Mouse (Mus musculus) limb, embryonic 14.5 days (tissue): Measurements from ENCODE around the gene Fis1. TPM values are rescaled to one million over a fixed set of nuclear protein-coding genes. Genes with fewer than 3 reads are reported as not detected.

Experiments used
- ATAC-seq: fragments of 200-750 bp; cut with Nextera tagmentation; 2 replicates; pipeline ENCODE4 v1.8.0; 2017; ENCODE audit warnings: low read depth, moderate number of reproducible peaks, moderate TSS enrichment; ENCODE audit not compliant: low FRiP score
- DNase-seq: peaks from one replicate; pipeline ENCODE4 v3.0.0-alpha.2; 2015; ENCODE audit warnings: low spot score
- H3K27ac ChIP-seq: fragments of 300-500 bp; sonication (generic); replicated peaks from 2 replicates; pipeline ENCODE4 v1.5.1; 2014; ENCODE audit warnings: low read depth, mild to moderate bottlenecking, low read length, moderate library complexity, mixed read lengths
- H3K27me3 ChIP-seq: fragments of 300-500 bp; sonication (generic); 2 replicates; pipeline ENCODE4 v1.6.1; 2014; ENCODE audit warnings: low read length, mixed read lengths; ENCODE audit not compliant: control insufficient read depth, insufficient read depth
- H3K36me3 ChIP-seq: fragments of 300-500 bp; sonication (generic); 2 replicates; pipeline ENCODE4 v1.6.1; 2014; ENCODE audit warnings: mild to moderate bottlenecking, low read length, moderate library complexity, mixed read lengths; ENCODE audit not compliant: control insufficient read depth, insufficient read depth
- H3K4me1 ChIP-seq: fragments of 300-500 bp; sonication (generic); 2 replicates; pipeline ENCODE4 v1.6.1; 2014; ENCODE audit warnings: antibody characterized with exemption, low read length, mixed read lengths; ENCODE audit not compliant: control insufficient read depth, insufficient read depth
- H3K4me2 ChIP-seq: fragments of 300-500 bp; sonication (generic); replicated peaks from 2 replicates; pipeline ENCODE4 v1.6.1; 2014; ENCODE audit warnings: low read depth, mild to moderate bottlenecking, low read length, moderate library complexity; ENCODE audit not compliant: severe bottlenecking
- H3K4me3 ChIP-seq: fragments of 300-500 bp; sonication (generic); replicated peaks from 2 replicates; pipeline ENCODE4 v1.5.1; 2014; ENCODE audit warnings: low read length
- H3K9ac ChIP-seq: fragments of 300-500 bp; sonication (generic); 2 replicates; pipeline ENCODE4 v1.6.1; 2014; ENCODE audit warnings: mild to moderate bottlenecking, low read depth, low read length, moderate library complexity; ENCODE audit not compliant: severe bottlenecking
- H3K9me3 ChIP-seq: fragments of 300-500 bp; sonication (generic); 2 replicates; pipeline ENCODE4 v1.6.1; 2016; ENCODE audit warnings: low read length; ENCODE audit not compliant: control insufficient read depth
- POLR2A ChIP-seq: fragments of 200-500 bp; IDR thresholded peaks from 2 replicates; pipeline ENCODE4 v1.8.0; 2012; ENCODE audit warnings: inconsistent platforms, mild to moderate bottlenecking, moderate library complexity, borderline replicate concordance; ENCODE audit not compliant: insufficient read depth, insufficient read length; ENCODE audit errors: extremely low read depth
- WGBS: fragments of 180-500 bp; shearing (Covaris S2); extraction: QIAGEN DNeasy Blood & Tissue Kit; methylation state at CpG from one replicate; pipeline ENCODE4 v1.1.7; 2014; 5-methylcytosine and 5-hydroxymethylcytosine counted together
- polyA plus RNA-seq, 2 experiments: library from polyadenylated mRNA; depleted of rRNA in 1 of 2; stranded (reverse) in 1 of 2; unstranded in 1 of 2; fragments of >200 nt; fragmentation: Nextera tagmentation in 1 of 2; extraction: Ambion mirVana in 1 of 2; gene quantifications; 2 replicates each; pipeline versions ENCODE4 v1.2.1 to v1.2.3; 2012 to 2014

The Fis1 gene
- polyA plus RNA-seq, 2 experiments = 225 to 284 TPM

DNA sequence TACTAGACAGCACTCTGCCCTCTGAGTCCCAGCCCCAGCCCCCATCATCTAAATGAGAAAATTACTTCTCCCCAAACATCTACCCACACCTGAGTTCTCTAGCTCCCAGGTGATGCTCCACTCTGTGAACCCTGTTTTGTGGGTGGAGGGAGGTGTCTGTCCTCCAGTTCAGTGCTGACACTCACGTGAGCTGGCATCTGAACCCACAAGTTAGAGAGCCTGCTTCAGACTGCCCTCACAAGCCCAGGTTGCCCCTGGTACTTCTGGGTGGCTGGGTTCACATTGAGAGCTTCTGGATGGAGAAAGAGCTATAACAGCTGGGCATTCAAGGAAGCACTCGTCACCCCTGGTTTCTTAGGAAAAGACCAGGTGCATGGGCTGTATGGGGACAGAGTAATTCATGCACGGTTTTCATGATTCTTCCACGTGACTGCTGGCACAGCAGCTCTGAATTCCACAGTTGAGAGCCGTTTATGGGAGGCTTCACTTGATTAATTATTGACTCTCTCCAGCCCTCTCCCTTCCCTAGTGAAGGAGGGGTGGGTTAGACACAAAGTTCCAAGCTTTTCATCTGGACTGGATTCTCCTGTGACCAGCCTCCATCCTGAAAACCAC lies 6.0 kb downstream of the Fis1 start:
- Histone ChIP-seq H3K4me2 (no peak overlapping the region), H3K36me3 (peaks cover 14% of the 10 kb centered on the region)
- 74% methylated on average over 5 of the region's 5 CpGs for WGBS

DNA sequence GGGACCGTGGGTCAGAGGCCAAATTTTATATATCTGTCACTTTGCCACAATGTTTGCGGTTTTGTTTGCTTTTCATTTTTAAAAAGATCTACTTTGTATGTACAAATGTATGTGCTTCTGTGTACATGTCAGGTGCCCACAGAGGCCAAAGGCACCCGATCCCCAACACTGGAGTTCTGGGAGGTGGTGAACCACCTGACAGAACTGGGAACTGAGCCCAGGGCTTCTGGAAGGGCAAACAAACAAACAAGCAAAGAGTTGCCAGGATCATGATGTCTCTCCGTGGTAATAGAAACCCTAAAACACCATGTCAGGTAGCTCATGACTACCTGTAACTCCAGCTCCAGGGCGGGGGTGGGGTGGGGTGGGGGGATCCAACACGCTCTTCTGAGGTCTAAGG lies 7.0 kb downstream of the Fis1 start:
- Histone ChIP-seq H3K9me3 (no peaks in the 10 kb centered on the region), H3K27me3 (no peaks in the 10 kb centered on the region), H3K9ac (no peak overlapping the region), H3K36me3 (peaks cover 23% of the 10 kb centered on the region), H3K27ac (no peak overlapping the region), H3K4me1 (peaks cover 10% of the 10 kb centered on the region), H3K4me3 (no peak overlapping the region), H3K4me2 (no peak overlapping the region)
- TF ChIP-seq POLR2A = no peak
- 95% methylated on average over 6 of the region's 6 CpGs for WGBS
- no peak for ATAC-seq
- no peak for DNase-seq

More for the DNA sequence above, 6.0 kb downstream of the Fis1 start:
- H3K9ac ChIP-seq = no peak overlapping the region
- no peak overlapping the region for H3K27ac ChIP-seq
- peaks cover 12% of the 10 kb centered on the region for H3K4me1 ChIP-seq
- no peak for TF ChIP-seq POLR2A
- H3K27me3 ChIP-seq = no peaks in the 10 kb centered on the region
- no peak for ATAC-seq
- DNase-seq = no peak
- H3K4me3 ChIP-seq = no peak overlapping the region
- no peaks in the 10 kb centered on the region for H3K9me3 ChIP-seq

DNA sequence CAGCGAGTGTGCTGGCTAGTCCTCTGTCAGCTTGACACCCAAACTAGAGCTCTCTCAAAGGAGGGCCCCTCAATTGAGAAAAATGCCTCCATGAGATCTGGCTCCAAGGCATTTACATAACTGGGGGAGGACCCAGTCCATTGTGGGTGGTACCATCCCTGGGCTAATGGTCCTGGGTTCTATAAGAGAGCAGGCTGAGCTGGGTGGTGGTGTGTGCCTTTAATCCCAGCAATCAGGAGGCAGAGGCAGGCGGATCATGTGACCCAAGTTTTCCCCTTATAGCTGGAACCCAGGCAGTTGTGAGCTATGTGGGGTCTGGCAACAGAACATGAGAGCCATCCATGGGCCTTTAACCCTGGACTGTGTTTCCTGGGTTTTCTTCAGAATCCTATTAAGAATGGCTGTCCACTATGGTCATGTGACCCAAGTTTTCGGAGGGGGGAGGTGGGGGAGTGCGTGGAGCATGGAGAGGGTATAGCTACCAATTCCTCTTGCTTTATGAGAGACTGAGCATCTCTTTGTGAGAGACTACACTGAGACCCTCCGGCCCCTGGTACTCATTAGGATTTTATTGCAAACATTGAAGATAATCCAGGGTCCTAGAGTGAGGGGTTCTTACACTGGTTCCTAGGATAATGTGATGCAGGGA lies 8.4 kb downstream of the Fis1 start:
- WGBS = 25% methylated on average over 5 of the region's 5 CpGs
- H3K4me3 ChIP-seq = peak overlapping the region; percentile 76
- ATAC-seq (peak; percentile 34), DNase-seq (no peak)
- H3K9ac ChIP-seq = peak overlapping the region; percentile 77
- H3K4me2 ChIP-seq = peak overlapping the region; percentile 87
- peaks cover 37% of the 10 kb centered on the region for H3K36me3 ChIP-seq
- peak overlapping the region; percentile 65 for H3K27ac ChIP-seq
- H3K27me3 ChIP-seq = no peaks in the 10 kb centered on the region
- H3K9me3 ChIP-seq = no peaks in the 10 kb centered on the region
- H3K4me1 ChIP-seq = peaks cover 13% of the 10 kb centered on the region
- no peak for TF ChIP-seq POLR2A

DNA sequence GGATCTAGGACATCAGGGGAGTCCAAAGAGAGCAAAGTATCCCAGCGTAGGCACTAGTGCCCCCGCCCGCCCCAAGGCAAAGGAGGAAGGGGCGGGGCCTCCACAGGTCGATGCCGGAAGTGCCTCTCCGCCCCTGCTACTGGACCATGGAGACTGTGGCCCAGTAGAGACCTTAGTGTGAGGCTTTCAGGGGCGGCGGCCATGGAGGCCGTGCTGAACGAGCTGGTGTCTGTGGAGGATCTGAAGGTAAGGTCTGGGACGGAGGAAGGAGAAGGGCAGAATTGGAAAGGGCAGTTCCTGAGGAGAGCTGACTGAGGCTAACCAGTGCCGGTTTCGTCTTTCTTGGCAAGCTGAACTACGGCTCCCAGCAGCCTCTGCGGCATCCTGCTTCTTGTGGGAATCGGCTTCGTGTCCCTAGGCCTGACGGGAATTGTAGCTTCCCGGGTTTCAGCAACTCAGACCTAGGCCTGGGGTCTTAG lies 8.9 kb downstream of the Fis1 start:
- Histone ChIP-seq H3K4me1 (peaks cover 14% of the 10 kb centered on the region), H3K9ac (peak overlapping the region; percentile 77), H3K4me3 (peak overlapping the region; percentile 76), H3K9me3 (no peaks in the 10 kb centered on the region), H3K27me3 (no peaks in the 10 kb centered on the region), H3K4me2 (peak overlapping the region; percentile 87), H3K27ac (peak overlapping the region; percentile 65), H3K36me3 (peaks cover 39% of the 10 kb centered on the region)
- ATAC-seq (peak; percentile 95), DNase-seq (peak; percentile 93)
- 1% methylated on average over 19 of the region's 20 CpGs for WGBS
- no peak; the same call in 1 of the 2 replicates for TF ChIP-seq POLR2A

DNA sequence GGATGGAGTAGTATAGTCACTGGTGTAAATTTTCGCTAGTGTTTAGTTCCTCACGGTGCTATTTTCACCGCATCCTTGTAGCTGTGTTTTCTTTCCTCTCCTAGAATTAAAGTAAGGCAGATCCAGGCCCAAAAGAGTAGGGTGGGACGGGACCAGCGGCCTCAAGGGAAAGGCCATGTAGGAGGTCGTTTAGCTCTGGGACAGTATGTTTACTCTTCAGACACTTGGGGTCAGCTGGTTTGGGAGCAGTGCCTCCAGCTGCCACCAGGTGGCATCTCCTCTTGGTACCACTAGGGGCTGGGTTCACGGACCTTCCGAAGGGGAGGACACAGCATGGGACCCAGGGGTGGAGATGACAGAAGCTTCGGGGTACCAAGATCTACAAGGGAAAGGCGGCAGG lies 9.4 kb downstream of the Fis1 start:
- H3K27me3 ChIP-seq = no peaks in the 10 kb centered on the region
- peak overlapping the region; percentile 77 for H3K9ac ChIP-seq
- H3K9me3 ChIP-seq = no peaks in the 10 kb centered on the region
- ATAC-seq (peak; percentile 73), DNase-seq (peak; percentile 83)
- peaks cover 36% of the 10 kb centered on the region for H3K36me3 ChIP-seq
- no peak for TF ChIP-seq POLR2A
- WGBS = under 1% methylated on average over 10 of the region's 10 CpGs
- H3K4me2 ChIP-seq = peak overlapping the region; percentile 87
- peaks cover 14% of the 10 kb centered on the region for H3K4me1 ChIP-seq
- H3K27ac ChIP-seq = peak overlapping the region; percentile 65
- H3K4me3 ChIP-seq = peak overlapping the region; percentile 76
